Mouse (Mus musculus): ENCODE measurements at regions not wholly inside any gene's neighbourhood (a gene's known extent, or its start where the extent isn't known, plus 50 kb on each side); places are given as distances from the start of the nearest gene placed in this dataset.

GRCm38 (mm10) chr1:193543834-193544233 lies 173.7 kb upstream of the Camk1g start:
- H3K4me1 ChIP-seq = peaks cover 20% of the 10 kb centered on the region; the same call in 1 of the 2 replicates
- H3K36me3 ChIP-seq (replicated peaks) = no peaks in the 10 kb centered on the region
- H3K27ac ChIP-seq = no peak overlapping the region
- no peak for ATAC-seq (ENCODE audit: low FRiP score)
- H3K4me3 ChIP-seq (replicated peaks) = no peak overlapping the region
- no peak overlapping the region for H3K9ac ChIP-seq
- no peak overlapping the region for H3K4me2 ChIP-seq
- no peaks in the 10 kb centered on the region for H3K9me3 ChIP-seq
- 82% methylated on average over 3 of the region's 3 CpGs for WGBS
- no peaks in the 10 kb centered on the region for H3K27me3 ChIP-seq

GRCm38 (mm10) chr1:193543284-193543683 lies 173.2 kb upstream of the Camk1g start:
- 78% methylated on average over 4 of the region's 4 CpGs for WGBS
- Histone ChIP-seq H3K4me3 (replicated peaks) (no peak overlapping the region), H3K36me3 (replicated peaks) (no peaks in the 10 kb centered on the region), H3K4me2 (no peak overlapping the region), H3K4me1 (peaks cover 20% of the 10 kb centered on the region; the same call in 1 of the 2 replicates), H3K27me3 (no peaks in the 10 kb centered on the region), H3K27ac (no peak overlapping the region), H3K9me3 (no peaks in the 10 kb centered on the region), H3K9ac (no peak overlapping the region)
- ATAC-seq (ENCODE audit: low FRiP score) = no peak

GRCm38 (mm10) chr1:193541934-193542580 lies 172.0 kb upstream of the Camk1g start:
- Histone ChIP-seq H3K36me3 (replicated peaks) (no peaks in the 10 kb centered on the region), H3K4me2 (peak overlapping the region; percentile 8; the same call in 1 of the 2 replicates), H3K27me3 (no peaks in the 10 kb centered on the region), H3K9ac (peak overlapping the region; percentile 30; the same call in 1 of the 2 replicates), H3K9me3 (no peaks in the 10 kb centered on the region), H3K4me3 (replicated peaks) (no peak overlapping the region), H3K4me1 (peaks cover 20% of the 10 kb centered on the region; the same call in 1 of the 2 replicates), H3K27ac (no peak overlapping the region)
- peak; percentile 75 for ATAC-seq (ENCODE audit: low FRiP score)
- 20% methylated on average over 13 of the region's 13 CpGs for WGBS

GRCm38 (mm10) chr1:193541281-193541680 lies 171.2 kb upstream of the Camk1g start:
- Histone ChIP-seq H3K4me1 (peaks cover 20% of the 10 kb centered on the region; the same call in 1 of the 2 replicates), H3K9me3 (no peaks in the 10 kb centered on the region), H3K4me2 (no peak overlapping the region), H3K27me3 (no peaks in the 10 kb centered on the region), H3K9ac (no peak overlapping the region), H3K4me3 (replicated peaks) (no peak overlapping the region), H3K36me3 (replicated peaks) (no peaks in the 10 kb centered on the region), H3K27ac (no peak overlapping the region)
- 78% methylated on average over 4 of the region's 4 CpGs for WGBS
- no peak for ATAC-seq (ENCODE audit: low FRiP score)

GRCm38 (mm10) chr1:193540486-193540885 lies 170.4 kb upstream of the Camk1g start:
- Histone ChIP-seq H3K4me1 (peaks cover 18% of the 10 kb centered on the region; the same call in 1 of the 2 replicates), H3K4me2 (no peak overlapping the region)
- WGBS = 72% methylated on average over 5 of the region's 5 CpGs

GRCm38 (mm10) chr1:193539261-193539660 lies 169.2 kb upstream of the Camk1g start:
- peaks cover 11% of the 10 kb centered on the region; the same call in 1 of the 2 replicates for H3K4me1 ChIP-seq
- no peaks in the 10 kb centered on the region for H3K36me3 ChIP-seq (replicated peaks)
- H3K4me3 ChIP-seq (replicated peaks) = no peak overlapping the region
- no peak overlapping the region for H3K9ac ChIP-seq
- ATAC-seq (ENCODE audit: low FRiP score) = no peak
- H3K9me3 ChIP-seq = no peaks in the 10 kb centered on the region
- no peak overlapping the region for H3K27ac ChIP-seq
- H3K27me3 ChIP-seq = no peaks in the 10 kb centered on the region
- 88% methylated on average over 6 of the region's 6 CpGs for WGBS
- no peak overlapping the region for H3K4me2 ChIP-seq

More at GRCm38 (mm10) chr1:193540486-193540885, 170.4 kb upstream of the Camk1g start:
- ATAC-seq (ENCODE audit: low FRiP score) = no peak
- H3K36me3 ChIP-seq (replicated peaks) = no peaks in the 10 kb centered on the region
- H3K9me3 ChIP-seq = no peaks in the 10 kb centered on the region
- H3K27me3 ChIP-seq = no peaks in the 10 kb centered on the region
- H3K4me3 ChIP-seq (replicated peaks) = no peak overlapping the region
- H3K27ac ChIP-seq = no peak overlapping the region
- H3K9ac ChIP-seq = no peak overlapping the region

GRCm38 (mm10) chr1:193538425-193538824 lies 168.3 kb upstream of the Camk1g start:
- Histone ChIP-seq H3K9me3 (no peaks in the 10 kb centered on the region), H3K27me3 (no peaks in the 10 kb centered on the region), H3K4me2 (no peak overlapping the region), H3K4me1 (peaks cover 11% of the 10 kb centered on the region; the same call in 1 of the 2 replicates), H3K36me3 (replicated peaks) (no peaks in the 10 kb centered on the region), H3K27ac (no peak overlapping the region), H3K4me3 (replicated peaks) (no peak overlapping the region), H3K9ac (no peak overlapping the region)
- whole genome bisulfite sequencing = 84% methylated on average over 2 of the region's 2 CpGs
- no peak for ATAC-seq (ENCODE audit: low FRiP score)

- Histone ChIP-seq H3K36me3 (replicated peaks) (no peaks in the 10 kb centered on the region), H3K9me3 (no peaks in the 10 kb centered on the region), H3K4me2 (no peak overlapping the region), H3K4me1 (peaks cover 11% of the 10 kb centered on the region; the same call in 1 of the 2 replicates), H3K4me3 (replicated peaks) (no peak overlapping the region), H3K27ac (no peak overlapping the region), H3K27me3 (no peaks in the 10 kb centered on the region), H3K9ac (no peak overlapping the region)
- no peak for ATAC-seq (ENCODE audit: low FRiP score)
- WGBS = 91% methylated on average over 5 of the region's 5 CpGs
Observed at GRCm38 (mm10) chr1:193537616-193538015, 167.5 kb upstream of the Camk1g start.

GRCm38 (mm10) chr1:193536552-193536951 lies 166.5 kb upstream of the Camk1g start:
- no peaks in the 10 kb centered on the region for H3K27me3 ChIP-seq

GRCm38 (mm10) chr1:193534449-193534848 lies 164.4 kb upstream of the Camk1g start:
- Histone ChIP-seq H3K9me3 (no peaks in the 10 kb centered on the region), H3K4me2 (no peak overlapping the region), H3K27ac (no peak overlapping the region), H3K9ac (no peak overlapping the region), H3K36me3 (replicated peaks) (no peaks in the 10 kb centered on the region), H3K4me1 (no peaks in the 10 kb centered on the region), H3K4me3 (replicated peaks) (no peak overlapping the region), H3K27me3 (no peaks in the 10 kb centered on the region)
- ATAC-seq (ENCODE audit: low FRiP score) = no peak
- 86% methylated on average over 4 of the region's 4 CpGs for WGBS

More at GRCm38 (mm10) chr1:193536552-193536951, 166.5 kb upstream of the Camk1g start:
- Histone ChIP-seq H3K9me3 (no peaks in the 10 kb centered on the region), H3K4me2 (no peak overlapping the region), H3K4me3 (replicated peaks) (no peak overlapping the region), H3K36me3 (replicated peaks) (no peaks in the 10 kb centered on the region), H3K9ac (no peak overlapping the region), H3K4me1 (peaks cover under 1% of the 10 kb centered on the region; the same call in 1 of the 2 replicates), H3K27ac (no peak overlapping the region)
- no peak for ATAC-seq (ENCODE audit: low FRiP score)

- 71% methylated on average over 3 of the region's 3 CpGs for WGBS
Observed at GRCm38 (mm10) chr1:193526501-193526900, 156.4 kb upstream of the Camk1g start.

GRCm38 (mm10) chr1:193522007-193522406 lies 151.9 kb upstream of the Camk1g start:
- H3K4me3 ChIP-seq (replicated peaks) = no peak overlapping the region

More at GRCm38 (mm10) chr1:193526501-193526900, 156.4 kb upstream of the Camk1g start:
- no peaks in the 10 kb centered on the region for H3K4me1 ChIP-seq
- no peak overlapping the region for H3K4me3 ChIP-seq (replicated peaks)
- no peak overlapping the region for H3K4me2 ChIP-seq
- peaks cover 5% of the 10 kb centered on the region for H3K9me3 ChIP-seq
- H3K9ac ChIP-seq = no peak overlapping the region
- H3K36me3 ChIP-seq (replicated peaks) = no peaks in the 10 kb centered on the region
- no peak for ATAC-seq (ENCODE audit: low FRiP score)
- no peak overlapping the region for H3K27ac ChIP-seq
- H3K27me3 ChIP-seq = no peaks in the 10 kb centered on the region

GRCm38 (mm10) chr1:193518840-193519239 lies 148.7 kb upstream of the Camk1g start:
- Histone ChIP-seq H3K9ac (no peak overlapping the region), H3K4me3 (replicated peaks) (no peak overlapping the region), H3K9me3 (no peaks in the 10 kb centered on the region), H3K27me3 (no peaks in the 10 kb centered on the region), H3K4me1 (0 out of 2 replicates have a peak, but pooled peaks cover 2% of the 10 kb centered on the region), H3K36me3 (replicated peaks) (no peaks in the 10 kb centered on the region), H3K27ac (no peak overlapping the region), H3K4me2 (no peak overlapping the region)
- 88% methylated on average over 1 of the region's 1 CpGs for whole genome bisulfite sequencing
- no peak for ATAC-seq (ENCODE audit: low FRiP score)

More at GRCm38 (mm10) chr1:193522007-193522406, 151.9 kb upstream of the Camk1g start:
- Histone ChIP-seq H3K27me3 (no peaks in the 10 kb centered on the region), H3K9ac (no peak overlapping the region), H3K9me3 (no peaks in the 10 kb centered on the region), H3K27ac (no peak overlapping the region), H3K4me2 (no peak overlapping the region), H3K4me1 (no peaks in the 10 kb centered on the region), H3K36me3 (replicated peaks) (no peaks in the 10 kb centered on the region)
- no peak for ATAC-seq (ENCODE audit: low FRiP score)
- 84% methylated on average over 2 of the region's 2 CpGs for WGBS

Measured in forebrain, embryonic 12.5 days (tissue).